Comparison of ENCODE assay signal across 10 mouse cellular contexts in the genomic region with DNA sequence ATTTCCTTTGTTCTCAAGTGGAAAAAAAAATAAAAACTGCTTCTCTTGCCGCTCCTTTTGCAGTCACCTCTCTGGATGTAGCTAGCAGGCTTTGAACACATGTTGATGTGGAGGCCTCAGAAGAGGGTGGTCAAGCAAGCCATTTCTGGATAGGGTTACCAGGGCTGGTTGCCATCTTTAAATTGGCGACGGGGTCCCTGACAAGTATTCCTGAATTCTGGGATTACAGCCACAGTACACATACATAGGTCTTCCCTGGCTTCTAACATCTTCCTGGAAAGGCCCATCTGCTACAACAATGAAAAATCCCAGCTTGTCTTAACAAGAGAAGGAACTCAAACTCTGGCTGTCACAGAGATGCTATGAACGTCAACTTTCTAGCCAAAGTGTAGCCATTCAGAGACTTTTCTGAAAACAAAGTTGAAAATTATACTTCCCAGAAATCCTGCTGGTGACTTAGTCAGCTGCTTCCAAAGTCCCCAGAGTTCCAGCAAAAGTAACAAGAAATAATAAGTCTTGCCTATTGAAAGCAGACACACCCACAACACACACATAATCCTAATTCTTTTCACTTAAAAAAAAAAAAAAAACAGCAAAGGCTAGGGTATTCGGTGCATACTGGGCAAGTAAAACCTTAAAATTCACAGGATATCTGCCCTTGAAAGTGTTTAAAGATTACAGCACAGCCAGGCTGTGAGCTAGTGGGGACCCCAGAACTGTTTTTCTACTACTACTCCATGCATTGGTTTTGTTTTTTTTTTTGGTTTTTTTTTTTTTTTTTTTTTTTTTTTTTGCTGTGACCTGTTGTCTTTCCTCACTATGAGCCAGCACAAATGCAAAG.
DNase-seq lines count a peak whose midpoint lies in the region; ATAC-seq and TF ChIP-seq lines count a peak whose summit lies in the region.
"Had no signal": no experiment of that assay in that cellular context is flagged by ENCODE, and none has a peak within 500 bp of the region (broad histone marks: within the 10 kb centered on the region; RNA-seq: fewer than 3 reads in every experiment).

No protein-coding gene starts in this region.

- no peaks in the 10 kb centered on the region for H3K27me3 ChIP-seq in lung, postnatal 0 days (replicated peaks; ENCODE audit: insufficient read depth, low read length)
- H3K27me3 ChIP-seq in hindbrain, embryonic 13.5 days = no peaks in the 10 kb centered on the region; the same call in 1 of the 2 replicates
- no peaks in the 10 kb centered on the region for H3K27me3 ChIP-seq in myocyte (ENCODE audit: control insufficient read depth, insufficient read depth, insufficient read length)

- H3K4me1 ChIP-seq in lung, postnatal 0 days (ENCODE audit: insufficient read depth, low read depth, low read length) = peaks cover 8% of the 10 kb centered on the region; the same call in 1 of the 2 replicates
- peaks cover 36% of the 10 kb centered on the region for H3K4me1 ChIP-seq in hindbrain, embryonic 13.5 days (replicated peaks)

- H3K9ac ChIP-seq in lung, postnatal 0 days (replicated peaks; ENCODE audit: low read depth) = no peak overlapping the region
- no peak overlapping the region for H3K9ac ChIP-seq in hindbrain, embryonic 13.5 days

- no peak for TF ChIP-seq EP300 in lung, postnatal 0 days (IDR thresholded peaks at IDR 0.05)

- H3ac ChIP-seq in myocyte (ENCODE audit: control insufficient read depth, insufficient read length) = no peak overlapping the region

- peak overlapping the region; percentile 99; the same call in 1 of the 2 replicates for H3K27ac ChIP-seq in lung, postnatal 0 days (ENCODE audit: low read length)
- 0 out of 2 replicates have a peak overlapping the region, but pooled peaks have one; percentile 8 for H3K27ac ChIP-seq in hindbrain, embryonic 13.5 days

- no peaks in the 10 kb centered on the region for H3K9me3 ChIP-seq in lung, postnatal 0 days (ENCODE audit: low read length)
- no peaks in the 10 kb centered on the region for H3K9me3 ChIP-seq in hindbrain, embryonic 13.5 days
- H3K9me3 ChIP-seq: liver, embryonic 15.5 days had no signal

- no peak for TF ChIP-seq CTCF in lung, postnatal 0 days (IDR thresholded peaks at IDR 0.05)

- 40% methylated on average over 5 of the region's 5 CpGs for WGBS in lung, postnatal 0 days
- 50% methylated on average over 5 of the region's 5 CpGs for WGBS in hindbrain, embryonic 13.5 days

- ATAC-seq in lung, postnatal 0 days = no peak
- ATAC-seq in hindbrain, embryonic 13.5 days (ENCODE audit: low FRiP score) = no peak

- TF ChIP-seq POLR2A in myocyte (IDR thresholded peaks at IDR 0.05; ENCODE audit: insufficient read length, low read depth) = no peak

- 0 out of 2 replicates have a peak overlapping the region, but pooled peaks have one; percentile 9 for H3K4me2 ChIP-seq in lung, postnatal 0 days (replicated peaks; ENCODE audit: low read depth, low read length)
- H3K4me2 ChIP-seq in hindbrain, embryonic 13.5 days = peak overlapping the region; percentile 87
- H3K4me2 ChIP-seq in myocyte (ENCODE audit: low read depth) = peak overlapping the region; percentile 88

- H3K4me3 ChIP-seq in lung, postnatal 0 days (ENCODE audit: low read depth, low read length) = no peak overlapping the region
- peak overlapping the region; percentile 91; the same call in 1 of the 2 replicates for H3K4me3 ChIP-seq in hindbrain, embryonic 13.5 days
- peak overlapping the region; percentile 51 for H3K4me3 ChIP-seq in myocyte

- peak; percentile 36 for DNase-seq in embryo, embryonic 9.5 days (ENCODE audit: extremely low spot score)
- no peak for DNase-seq in embryo, embryonic 10 days (ENCODE audit: low spot score)
- DNase-seq in lung, postnatal 0 days (ENCODE audit: low spot score) = no peak
- no peak for DNase-seq in lung, adult 18-20 months
- no peak for DNase-seq in right cerebral cortex, adult 2 months (ENCODE audit: low spot score in 2 of 2)
- no peak for DNase-seq in urinary bladder, postnatal 4 days (ENCODE audit: low spot score in 2 of 2)
- DNase-seq: kidney, adult 18-20 months had no signal

- H3K79me2 ChIP-seq in myocyte (ENCODE audit: control insufficient read depth, insufficient read depth) = peaks cover 70% of the 10 kb centered on the region

- no peaks in the 10 kb centered on the region for H3K36me3 ChIP-seq in lung, postnatal 0 days (ENCODE audit: insufficient read depth, low read length)
- no peaks in the 10 kb centered on the region for H3K36me3 ChIP-seq in hindbrain, embryonic 13.5 days
- no peaks in the 10 kb centered on the region for H3K36me3 ChIP-seq in myocyte (ENCODE audit: control insufficient read depth, insufficient read depth)

TF ChIP-seq in myocyte, 11 proteins besides CTCF, POLR2A, EP300 and RAD21:
- TF ChIP-seq MAX (IDR thresholded peaks at IDR 0.05; ENCODE audit: low read depth) (no peak), MYOD1 (IDR thresholded peaks at IDR 0.05; ENCODE audit: control insufficient read depth in 1 of 3, insufficient read length in 2 of 3, low read depth in 2 of 3) (no peak), SRF (IDR thresholded peaks at IDR 0.05; ENCODE audit: control insufficient read depth, insufficient read length, low read depth) (no peak), POLR2AphosphoS2 (IDR thresholded peaks at IDR 0.05; ENCODE audit: insufficient read length, low read depth) (no peak), USF1 (IDR thresholded peaks at IDR 0.05; ENCODE audit: low read depth) (no peak), TCF3 (IDR thresholded peaks at IDR 0.05; ENCODE audit: insufficient read length, low read depth) (no peak), E2F4 (IDR thresholded peaks at IDR 0.05; ENCODE audit: insufficient read depth) (no peak), CEBPB (IDR thresholded peaks at IDR 0.05; ENCODE audit: insufficient read depth, poor library complexity, severe bottlenecking) (no peak), REST (IDR thresholded peaks at IDR 0.05; ENCODE audit: insufficient read depth, insufficient read length) (no peak), TCF12 (IDR thresholded peaks at IDR 0.05; ENCODE audit: insufficient read depth, poor library complexity, severe bottlenecking) (no peak), MYOG (IDR thresholded peaks at IDR 0.05; ENCODE audit: control insufficient read depth in 1 of 3, insufficient read depth in 1 of 3, insufficient read length in 2 of 3, low read depth in 2 of 3) (no peak)

Comparison
In these comparisons a context has a peak if more than half of its experiments do, and no peak if none do; other contexts are left out.
1. H3K4me2 ChIP-seq: peak in every context shown above with its lines; median percentile 88 in myocyte; 87 in hindbrain, embryonic 13.5 days; 9 in lung, postnatal 0 days.